Mouse (Mus musculus): Measurements from ENCODE around the gene Prrg2. TPM values are rescaled to one million over a fixed set of nuclear protein-coding genes. Genes with fewer than 3 reads are reported as not detected.

Gene Prrg2
- polyA plus RNA-seq, 1 experiment from 2014 or later = 22.3 TPM

GRCm38 (mm10) chr7:45072230-45072629, 9.8 kb upstream of the Prrg2 start:
- no peak overlapping the region for H3K27ac ChIP-seq
- no peak overlapping the region for H3K4me2 ChIP-seq (replicated peaks)
- WGBS = 86% methylated on average over 2 of the region's 2 CpGs
- H3K9me3 ChIP-seq = no peaks in the 10 kb centered on the region
- ATAC-seq (ENCODE audit: low FRiP score, low read depth) = no peak
- no peak overlapping the region for H3K4me3 ChIP-seq
- no peak overlapping the region for H3K9ac ChIP-seq
- H3K36me3 ChIP-seq = peaks cover 41% of the 10 kb centered on the region
- H3K4me1 ChIP-seq = no peaks in the 10 kb centered on the region
- no peaks in the 10 kb centered on the region for H3K27me3 ChIP-seq

DNA sequence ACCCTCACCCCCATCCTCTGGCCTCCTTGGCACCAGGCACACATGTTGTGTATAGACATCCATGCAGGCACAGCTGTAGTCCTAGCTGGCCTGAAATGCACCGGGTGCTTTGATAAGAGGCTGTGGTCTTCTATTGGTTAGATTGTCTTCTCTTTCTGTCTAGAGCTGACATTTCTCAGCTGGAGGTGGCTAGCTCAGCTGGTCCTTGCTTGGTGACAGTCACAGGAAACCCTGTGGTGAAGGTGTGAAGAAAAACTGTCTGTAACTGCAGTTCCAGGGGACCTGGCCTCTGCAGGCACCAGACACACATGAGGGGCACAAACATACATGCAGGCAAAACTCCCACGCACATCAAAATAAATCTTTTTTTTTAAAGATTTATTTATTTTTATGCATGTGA, 7.2 kb upstream of the Prrg2 start:
- no peak for ATAC-seq (ENCODE audit: low FRiP score, low read depth)
- Histone ChIP-seq H3K4me2 (replicated peaks) (no peak overlapping the region), H3K9me3 (no peaks in the 10 kb centered on the region), H3K36me3 (peaks cover 15% of the 10 kb centered on the region), H3K4me3 (no peak overlapping the region), H3K27ac (no peak overlapping the region; the same call in 1 of the 2 replicates), H3K9ac (no peak overlapping the region), H3K4me1 (no peaks in the 10 kb centered on the region), H3K27me3 (no peaks in the 10 kb centered on the region)
- WGBS = 98% methylated on average over 2 of the region's 2 CpGs

DNA sequence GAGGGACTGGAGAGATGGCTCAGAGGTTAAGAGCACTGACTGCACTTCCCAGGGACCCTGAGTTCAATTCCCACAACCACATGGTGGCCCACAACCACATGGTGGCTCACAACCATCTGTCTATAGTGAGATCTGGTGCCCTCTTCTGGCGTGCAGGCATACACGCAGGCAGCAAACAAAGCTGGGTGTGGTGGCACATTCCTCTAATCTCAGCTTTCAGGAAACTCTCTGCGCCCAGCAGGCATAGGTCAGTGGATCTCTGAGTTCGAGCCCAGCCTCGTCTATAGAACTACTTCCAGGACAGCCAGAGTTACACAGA, 5.5 kb upstream of the Prrg2 start:
- Histone ChIP-seq H3K36me3 (no peaks in the 10 kb centered on the region), H3K9ac (no peak overlapping the region)
- 36% methylated on average over 5 of the region's 5 CpGs for WGBS

GRCm38 (mm10) chr7:45067190-45067999, 4.9 kb upstream of the Prrg2 start:
- no peak overlapping the region for H3K4me3 ChIP-seq
- WGBS = 77% methylated on average over 4 of the region's 4 CpGs
- H3K4me1 ChIP-seq = peaks cover 11% of the 10 kb centered on the region
- H3K9me3 ChIP-seq = no peaks in the 10 kb centered on the region
- no peaks in the 10 kb centered on the region for H3K27me3 ChIP-seq
- H3K4me2 ChIP-seq (replicated peaks) = no peak overlapping the region
- H3K9ac ChIP-seq = no peak overlapping the region
- no peak overlapping the region for H3K27ac ChIP-seq
- H3K36me3 ChIP-seq = no peaks in the 10 kb centered on the region
- ATAC-seq (ENCODE audit: low FRiP score, low read depth) = no peak

More for the DNA sequence above, 5.5 kb upstream of the Prrg2 start:
- no peaks in the 10 kb centered on the region for H3K27me3 ChIP-seq
- no peak overlapping the region for H3K27ac ChIP-seq
- H3K4me1 ChIP-seq = peaks cover 11% of the 10 kb centered on the region
- no peak overlapping the region for H3K4me2 ChIP-seq (replicated peaks)
- ATAC-seq (ENCODE audit: low FRiP score, low read depth) = no peak
- no peaks in the 10 kb centered on the region for H3K9me3 ChIP-seq
- no peak overlapping the region for H3K4me3 ChIP-seq

DNA sequence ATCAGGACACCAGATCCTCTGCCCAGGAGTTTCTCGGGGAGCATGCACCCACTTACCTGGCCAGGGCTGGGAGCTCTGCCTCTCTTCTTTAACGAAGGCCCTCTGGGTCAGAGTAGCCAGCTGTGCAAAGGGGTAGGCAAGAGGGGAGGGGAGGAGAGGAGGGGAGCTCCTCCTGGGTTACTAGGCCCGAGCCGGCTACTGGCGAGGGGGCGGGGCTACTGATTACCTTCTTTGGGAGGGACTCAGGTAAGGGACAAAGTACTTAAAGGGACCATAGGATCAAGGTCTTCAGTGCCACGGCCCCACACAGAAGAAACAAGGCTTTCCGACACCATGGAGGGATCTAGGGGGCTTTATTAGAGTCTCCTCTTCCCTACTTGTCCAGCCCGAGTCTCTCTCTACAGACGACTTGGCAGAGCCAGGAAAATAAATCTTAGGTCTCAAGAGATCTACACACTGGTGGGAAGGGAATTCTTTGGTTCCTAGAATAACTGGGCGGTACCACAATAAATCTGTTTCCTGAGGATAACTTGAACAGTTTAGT, 873 bp downstream of the Prrg2 start:
- no peak for ATAC-seq (ENCODE audit: low FRiP score, low read depth)

DNA sequence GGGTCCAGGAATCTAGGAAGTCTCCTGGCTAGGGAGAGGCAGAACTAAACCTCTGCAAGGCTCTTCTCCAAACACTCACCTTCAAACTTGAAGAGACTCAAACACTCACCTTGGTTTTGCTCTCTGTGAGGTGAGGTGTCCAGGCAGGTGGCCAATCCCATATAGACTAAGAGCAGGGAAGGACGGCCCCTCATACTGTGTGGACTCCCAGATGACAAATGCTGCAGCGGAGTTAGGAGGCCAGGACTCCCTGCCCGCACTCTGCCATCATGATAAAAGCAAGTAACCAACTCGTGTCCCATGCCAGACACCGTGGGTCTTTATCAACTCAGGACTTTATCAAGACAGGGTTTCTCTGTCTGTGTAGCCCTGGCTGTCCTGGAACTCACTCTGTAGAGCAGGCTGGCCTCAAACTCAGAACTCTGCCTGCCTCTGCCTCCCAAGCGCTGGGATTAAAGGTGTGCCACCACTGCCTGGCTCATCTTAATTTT, 1.8 kb downstream of the Prrg2 start:
- H3K4me1 ChIP-seq = peaks cover 27% of the 10 kb centered on the region

More for the DNA sequence above, 873 bp downstream of the Prrg2 start:
- H3K36me3 ChIP-seq = peaks cover 9% of the 10 kb centered on the region
- H3K4me3 ChIP-seq = peak overlapping the region; percentile 68
- peak overlapping the region; percentile 92 for H3K27ac ChIP-seq
- H3K27me3 ChIP-seq = no peaks in the 10 kb centered on the region
- H3K4me2 ChIP-seq (replicated peaks) = peak overlapping the region; percentile 63
- WGBS = 15% methylated on average over 11 of the region's 11 CpGs
- H3K9me3 ChIP-seq = no peaks in the 10 kb centered on the region
- peak overlapping the region; percentile 60 for H3K9ac ChIP-seq
- peaks cover 27% of the 10 kb centered on the region for H3K4me1 ChIP-seq

DNA sequence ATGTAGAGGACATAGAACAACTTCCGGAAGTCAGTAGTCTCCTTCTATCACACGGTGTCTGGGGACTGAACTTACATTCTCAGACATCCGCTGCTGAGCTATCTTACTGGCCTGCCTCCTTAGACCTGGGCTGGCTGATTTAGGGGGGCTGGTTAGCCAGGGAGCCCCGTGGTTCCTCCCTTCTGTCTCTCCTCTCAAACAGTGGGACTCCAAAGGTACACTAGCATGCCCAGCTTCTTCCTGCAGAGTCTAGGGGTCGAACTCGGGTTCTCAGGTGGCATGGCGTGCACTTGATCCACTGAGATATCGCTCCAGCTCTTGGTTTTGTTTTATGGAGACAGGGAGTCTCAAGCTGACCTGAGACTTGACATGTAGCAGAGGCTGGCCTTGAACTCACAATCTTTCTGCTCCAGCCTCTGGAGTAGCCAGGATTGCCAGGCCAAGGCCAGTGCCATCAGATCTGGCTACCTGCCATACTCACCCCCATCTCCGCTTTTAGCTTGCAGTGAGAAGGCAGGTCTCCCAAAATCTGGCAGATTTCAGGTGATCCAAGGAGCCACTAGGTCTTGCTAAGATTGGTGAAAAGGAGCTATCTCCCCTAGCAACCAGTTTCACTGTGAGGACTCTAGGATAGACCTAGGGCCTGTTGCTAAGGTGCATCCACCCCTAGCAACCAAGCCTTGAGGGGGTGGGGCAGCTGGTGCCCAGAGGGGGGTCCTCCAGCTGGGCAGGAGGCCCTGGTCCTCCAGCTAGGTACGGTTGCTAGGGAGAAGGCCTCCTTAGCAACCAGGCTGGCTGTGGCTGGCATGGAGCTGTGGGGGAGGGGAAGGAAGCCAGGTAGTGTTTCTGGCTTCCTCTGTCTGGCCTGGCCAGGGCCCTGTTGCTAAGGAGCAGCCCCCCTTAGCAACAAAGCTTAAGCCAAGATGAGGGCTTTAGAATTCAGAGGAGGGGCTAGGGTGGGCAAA, 3.6 kb downstream of the Prrg2 start:
- ATAC-seq (ENCODE audit: low FRiP score, low read depth) = no peak
- WGBS = 74% methylated on average over 10 of the region's 10 CpGs
- Histone ChIP-seq H3K4me2 (replicated peaks) (no peak overlapping the region), H3K27me3 (no peaks in the 10 kb centered on the region), H3K4me3 (no peak overlapping the region), H3K36me3 (peaks cover 9% of the 10 kb centered on the region), H3K9ac (no peak overlapping the region), H3K4me1 (peaks cover 28% of the 10 kb centered on the region), H3K27ac (no peak overlapping the region), H3K9me3 (no peaks in the 10 kb centered on the region)

More for the DNA sequence above, 1.8 kb downstream of the Prrg2 start:
- H3K27me3 ChIP-seq = no peaks in the 10 kb centered on the region
- 90% methylated on average over 6 of the region's 6 CpGs for WGBS
- peaks cover 9% of the 10 kb centered on the region for H3K36me3 ChIP-seq
- H3K27ac ChIP-seq = no peak overlapping the region
- H3K4me3 ChIP-seq = no peak overlapping the region; the same call in 1 of the 2 replicates
- peak overlapping the region; percentile 63; the same call in 1 of the 2 replicates for H3K4me2 ChIP-seq (replicated peaks)
- no peaks in the 10 kb centered on the region for H3K9me3 ChIP-seq
- no peak overlapping the region for H3K9ac ChIP-seq
- ATAC-seq (ENCODE audit: low FRiP score, low read depth) = no peak

DNA sequence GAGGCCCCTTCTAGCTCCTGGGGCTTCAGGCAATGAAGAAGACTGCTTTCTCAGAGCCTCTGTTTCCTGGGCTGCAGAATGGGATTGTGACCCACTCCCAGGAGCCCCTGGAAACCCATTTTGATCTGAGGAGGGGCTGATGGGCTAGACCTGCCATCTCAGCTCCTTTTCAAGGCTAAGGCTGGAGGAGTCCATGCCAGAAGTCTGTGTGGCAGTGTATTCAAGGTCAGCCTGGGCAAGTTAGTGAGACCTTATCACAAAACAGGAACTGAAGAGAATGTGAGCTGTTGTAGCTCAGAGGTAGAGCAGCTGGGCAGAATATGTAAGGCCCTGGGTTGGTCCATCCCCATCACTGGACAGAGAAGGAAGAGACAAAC, 5.5 kb downstream of the Prrg2 start:
- Histone ChIP-seq H3K4me2 (replicated peaks) (no peak overlapping the region), H3K36me3 (peaks cover 9% of the 10 kb centered on the region), H3K9ac (0 out of 2 replicates have a peak overlapping the region, but pooled peaks have one; percentile 26), H3K9me3 (no peaks in the 10 kb centered on the region), H3K27ac (no peak overlapping the region), H3K4me1 (peaks cover 21% of the 10 kb centered on the region), H3K27me3 (no peaks in the 10 kb centered on the region), H3K4me3 (no peak overlapping the region)
- no peak for ATAC-seq (ENCODE audit: low FRiP score, low read depth)

DNA sequence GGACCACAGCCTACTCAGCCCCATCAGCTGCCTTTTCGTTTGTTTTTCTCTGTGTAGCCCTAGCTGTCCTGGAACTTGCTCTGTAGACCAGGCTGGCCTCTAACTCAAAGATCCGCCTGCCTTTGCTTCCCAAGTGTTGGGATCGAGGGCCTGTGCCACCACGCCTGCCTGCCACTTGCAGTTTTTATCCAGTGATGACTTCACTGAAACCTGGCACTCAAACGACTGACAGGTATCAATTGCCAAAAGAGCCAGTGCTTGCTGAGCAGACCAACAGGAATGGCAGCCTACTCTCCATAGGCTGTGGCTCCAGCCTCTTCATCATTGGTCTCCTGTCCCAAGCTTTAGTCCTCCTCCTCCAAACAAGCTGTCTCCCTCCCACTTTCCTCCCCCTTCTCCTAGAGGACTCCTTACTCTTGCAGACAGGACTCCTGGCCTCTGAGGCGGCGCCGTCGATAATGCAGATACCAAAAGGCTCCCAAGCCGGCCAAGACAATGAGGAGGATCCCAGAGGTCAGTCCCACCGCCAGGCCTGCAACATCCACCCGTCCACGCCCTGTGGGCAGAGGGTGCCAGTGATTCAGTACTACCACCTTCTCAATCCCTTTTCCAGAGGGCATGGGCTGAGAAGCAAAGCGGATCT, 6.0 kb downstream of the Prrg2 start:
- no peaks in the 10 kb centered on the region for H3K9me3 ChIP-seq
- 63% methylated on average over 14 of the region's 14 CpGs for WGBS
- ATAC-seq (ENCODE audit: low FRiP score, low read depth) = no peak
- no peak overlapping the region for H3K27ac ChIP-seq
- peaks cover 9% of the 10 kb centered on the region for H3K36me3 ChIP-seq
- H3K4me1 ChIP-seq = peaks cover 21% of the 10 kb centered on the region
- H3K4me3 ChIP-seq = no peak overlapping the region
- no peaks in the 10 kb centered on the region for H3K27me3 ChIP-seq
- H3K9ac ChIP-seq = peak overlapping the region; percentile 26; the same call in 1 of the 2 replicates
- H3K4me2 ChIP-seq (replicated peaks) = no peak overlapping the region

DNA sequence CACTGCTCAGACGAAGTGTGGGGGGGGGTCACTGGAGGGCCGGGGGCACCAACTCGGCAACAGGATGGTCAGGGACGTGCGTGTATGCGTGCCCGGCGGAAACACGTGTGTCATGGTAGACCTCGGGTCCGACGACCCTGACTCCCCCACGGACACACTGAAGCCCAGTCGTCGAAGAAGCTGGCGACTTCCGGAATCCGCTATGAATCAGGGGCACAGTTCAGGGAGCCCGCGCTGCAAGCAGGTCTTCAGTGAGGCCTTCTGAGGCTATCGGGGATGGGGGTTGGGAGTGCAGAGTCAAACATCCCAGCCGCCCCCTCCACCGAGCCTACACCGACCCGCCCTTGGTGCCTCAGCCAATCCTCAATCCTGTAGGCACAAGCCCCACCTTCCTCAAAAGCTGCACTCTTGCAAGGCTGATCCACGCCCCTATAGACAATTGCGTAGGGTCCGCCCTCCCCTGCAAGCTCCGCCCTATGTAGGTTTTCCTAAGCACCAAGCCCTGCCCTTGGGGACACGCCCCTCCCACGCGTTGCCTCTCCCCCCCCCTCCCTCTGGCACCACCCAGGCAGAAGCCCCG, 8.5 kb downstream of the Prrg2 start:
- H3K9ac ChIP-seq = peak overlapping the region; percentile 87
- H3K4me1 ChIP-seq = peaks cover 25% of the 10 kb centered on the region
- H3K4me3 ChIP-seq = peak overlapping the region; percentile 84
- H3K4me2 ChIP-seq (replicated peaks) = peak overlapping the region; percentile 97
- H3K27me3 ChIP-seq = no peaks in the 10 kb centered on the region
- peak overlapping the region; percentile 99 for H3K27ac ChIP-seq
- H3K36me3 ChIP-seq = peaks cover 23% of the 10 kb centered on the region
- no peaks in the 10 kb centered on the region for H3K9me3 ChIP-seq
- peak; percentile 94 for ATAC-seq (ENCODE audit: low FRiP score, low read depth)
- WGBS = under 1% methylated on average over 33 of the region's 33 CpGs

Measured in limb, embryonic 13.5 days (tissue).